Mouse (Mus musculus) bone marrow macrophage, adult 2 months (primary cell): Measurements from ENCODE around the gene 1810062G17Rik.

Experiments used
- CTCF ChIP-seq: IDR thresholded peaks from 2 replicates; pipeline ENCODE4 v1.5.1; 2012; ENCODE audit warnings: low read depth, mild to moderate bottlenecking, low read length, moderate library complexity
- POLR2A ChIP-seq: IDR thresholded peaks from 2 replicates; pipeline ENCODE4 v1.6.1; 2012; ENCODE audit warnings: mild to moderate bottlenecking, low read depth, low read length, borderline replicate concordance

DNA sequence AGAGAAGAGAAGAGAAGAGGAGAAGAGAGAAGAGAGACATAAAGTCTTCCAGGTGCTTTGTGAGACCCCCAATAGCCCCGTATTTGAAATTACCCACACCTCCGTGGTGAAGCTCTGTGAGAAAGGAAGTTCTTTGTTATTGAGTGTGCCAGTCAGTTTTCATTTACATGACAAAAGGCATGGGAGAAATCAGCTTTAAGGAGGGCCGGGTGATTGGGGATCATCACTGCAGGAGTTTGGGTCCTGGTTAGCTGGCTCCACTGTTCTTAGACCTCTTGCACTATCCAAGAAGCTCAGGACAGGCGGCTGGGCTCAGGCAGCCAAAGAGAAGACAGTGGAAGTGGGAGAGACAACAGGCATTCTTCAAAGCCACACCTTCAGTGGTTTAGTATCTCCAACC is 46.4 kb downstream of the 1810062G17Rik start:
- TF ChIP-seq CTCF = no peak
- no peak for TF ChIP-seq POLR2A
